Mouse (Mus musculus): ENCODE results near the gene Eif3f.
A peak's percentile ranks its signal among the peaks of the same experiment; 100 is the strongest.

Gene Eif3f

GRCm38 (mm10) chr7:108933794-108934731, at the start of gene Eif3f:
Gene Eif3f (plus strand): TSS chr7:108934417.
- peak; percentile 96 to 97 for DNase-seq (ENCODE audit: low spot score in 2 of 2)

- DNase-seq (ENCODE audit: low spot score in 2 of 2): no peak
Observed at GRCm38 (mm10) chr7:108884906-108885305, 49.3 kb upstream of the Eif3f start, which contains the start of gene Olfr518. Gene Olfr518 (minus strand): TSS chr7:108885006.

GRCm38 (mm10) chr7:108894320-108894719, 39.9 kb upstream of the Eif3f start, which contains the start of gene Olfr519:
Gene Olfr519 (minus strand): TSS chr7:108894420.
- no peak for DNase-seq (ENCODE audit: low spot score in 2 of 2)

GRCm38 (mm10) chr7:108903969-108904368, 30.2 kb upstream of the Eif3f start:
- DNase-seq (ENCODE audit: low spot score in 2 of 2): no peak

- DNase-seq (ENCODE audit: low spot score in 2 of 2): no peak
Observed at GRCm38 (mm10) chr7:108927043-108927442, 7.2 kb upstream of the Eif3f start.

- no peak for DNase-seq (ENCODE audit: low spot score in 2 of 2)
Observed at GRCm38 (mm10) chr7:108928280-108929188, 5.7 kb upstream of the Eif3f start.

GRCm38 (mm10) chr7:108929726-108930393, 4.4 kb upstream of the Eif3f start, which contains the start of gene Nlrp10:
Gene Nlrp10 (minus strand): TSS chr7:108930178.
- no peak for DNase-seq (ENCODE audit: low spot score in 2 of 2)

GRCm38 (mm10) chr7:108934836-108935235, 619 bp downstream of the Eif3f start:
- DNase-seq (ENCODE audit: low spot score in 2 of 2): peak in 1 of 2 experiments; percentile 32

- DNase-seq (ENCODE audit: low spot score in 2 of 2): peak in 1 of 2 experiments; percentile 21
Observed at GRCm38 (mm10) chr7:108935411-108935810, 1.2 kb downstream of the Eif3f start.

GRCm38 (mm10) chr7:108936591-108936990, 2.4 kb downstream of the Eif3f start:
- no peak for DNase-seq (ENCODE audit: low spot score in 2 of 2)

- DNase-seq (ENCODE audit: low spot score in 2 of 2): no peak
Observed at GRCm38 (mm10) chr7:108941466-108941865, 7.2 kb downstream of the Eif3f start.

GRCm38 (mm10) chr7:108944002-108944401, 9.8 kb downstream of the Eif3f start:
- DNase-seq (ENCODE audit: low spot score in 2 of 2): peak in 1 of 2 experiments; percentile 68

GRCm38 (mm10) chr7:108948611-108949010, 14.4 kb downstream of the Eif3f start:
- no peak for DNase-seq (ENCODE audit: low spot score in 2 of 2)

- no peak for DNase-seq (ENCODE audit: low spot score in 2 of 2)
Observed at GRCm38 (mm10) chr7:108949301-108949700, 15.1 kb downstream of the Eif3f start.

GRCm38 (mm10) chr7:108950312-108950761, 16.1 kb downstream of the Eif3f start, which contains the start of gene Tub:
Gene Tub (plus strand): TSS chr7:108950338.
- DNase-seq (ENCODE audit: low spot score in 2 of 2): peak; percentile 91 to 93

GRCm38 (mm10) chr7:108950762-108951331, 16.6 kb downstream of the Eif3f start:
- peak; percentile 81 to 83 for DNase-seq (ENCODE audit: low spot score in 2 of 2)

- DNase-seq (ENCODE audit: low spot score in 2 of 2): no peak
Observed at GRCm38 (mm10) chr7:108952801-108953200, 18.6 kb downstream of the Eif3f start.

GRCm38 (mm10) chr7:108954185-108954584, 20.0 kb downstream of the Eif3f start:
- DNase-seq (ENCODE audit: low spot score in 2 of 2): no peak

- DNase-seq (ENCODE audit: low spot score in 2 of 2): no peak
Observed at GRCm38 (mm10) chr7:108957734-108958133, 23.5 kb downstream of the Eif3f start.

GRCm38 (mm10) chr7:108965968-108966367, 31.8 kb downstream of the Eif3f start:
- no peak for DNase-seq (ENCODE audit: low spot score in 2 of 2)

All from right cerebral cortex, postnatal 10 days (tissue).